Mouse (Mus musculus): ENCODE data around the gene Cacng7. TPM values are rescaled to one million over a fixed set of nuclear protein-coding genes. Genes with fewer than 3 reads are reported as not detected.
"Not testable (repeated sequence)": the region's sequence is repeated elsewhere in the genome, so short reads cannot be mapped to it uniquely, and the experiment has no call there.

Cacng7 gene
- polyA plus RNA-seq (2017; shearing (Covaris generic)): not detected

- no peak for ATAC-seq
Measured at GRCm38 (mm10) chr7:3332619-3333521, at the start of gene Cacng7. Gene Cacng7 (plus strand): TSS chr7:3332955.

GRCm38 (mm10) chr7:3283081-3283875 lies 49.5 kb upstream of the Cacng7 start:
- ATAC-seq: no peak

GRCm38 (mm10) chr7:3284604-3285003 lies 48.2 kb upstream of the Cacng7 start:
- no peak for ATAC-seq

GRCm38 (mm10) chr7:3286036-3286435 lies 46.7 kb upstream of the Cacng7 start:
- no peak for ATAC-seq

GRCm38 (mm10) chr7:3287186-3287585 lies 45.6 kb upstream of the Cacng7 start:
- no peak for ATAC-seq

GRCm38 (mm10) chr7:3288976-3289970 lies 43.5 kb upstream of the Cacng7 start, which contains the start of the genes Myadm and Prkcg:
Gene Myadm (plus strand): TSS chr7:3289080.
Gene Prkcg (plus strand): TSS chr7:3289179.
- ATAC-seq: peak; percentile 56

- peak; percentile 86 for ATAC-seq
Measured at GRCm38 (mm10) chr7:3290257-3291033, 42.3 kb upstream of the Cacng7 start.

- ATAC-seq: no peak
Measured at GRCm38 (mm10) chr7:3291197-3291596, 41.6 kb upstream of the Cacng7 start.

- ATAC-seq: no peak
Measured at GRCm38 (mm10) chr7:3291764-3292163, 41.0 kb upstream of the Cacng7 start.

- not testable (repeated sequence) for ATAC-seq
Measured at GRCm38 (mm10) chr7:3292271-3292670, 40.5 kb upstream of the Cacng7 start.

- ATAC-seq: no peak
Measured at GRCm38 (mm10) chr7:3292791-3293190, 40.0 kb upstream of the Cacng7 start.

- ATAC-seq: no peak
Measured at GRCm38 (mm10) chr7:3294794-3295193, 38.0 kb upstream of the Cacng7 start.

- ATAC-seq: no peak
Measured at GRCm38 (mm10) chr7:3295321-3296110, 37.2 kb upstream of the Cacng7 start.

- no peak for ATAC-seq
Measured at GRCm38 (mm10) chr7:3296711-3297110, 36.0 kb upstream of the Cacng7 start.

GRCm38 (mm10) chr7:3299941-3300617 lies 32.7 kb upstream of the Cacng7 start:
- ATAC-seq: no peak

- ATAC-seq: no peak
Measured at GRCm38 (mm10) chr7:3300891-3301627, 31.7 kb upstream of the Cacng7 start.

GRCm38 (mm10) chr7:3301628-3302555 lies 30.9 kb upstream of the Cacng7 start:
- no peak for ATAC-seq

All from activated CD4-positive, CD25-positive, alpha-beta regulatory T cell, adult 4 months (primary cell).